Mouse (Mus musculus): Measurements from ENCODE around the gene Frs2. TPM values are rescaled to one million over a fixed set of nuclear protein-coding genes. Genes with fewer than 3 reads are reported as not detected.
"Not testable (repeated sequence)": the region's sequence is repeated elsewhere in the genome, so short reads cannot be mapped to it uniquely, and the experiment has no call there.

Gene Frs2
- total and polyA plus RNA-seq, 2 experiments from 2014 or later = 13.6 to 14.1 TPM

GRCm38 (mm10) chr10:117042295-117042694 is 106.0 kb downstream of the Frs2 start:
- Histone ChIP-seq H3K27me3 (ENCODE audit: control insufficient read depth, insufficient read depth, low read length) (no peaks in the 10 kb centered on the region), H3K9ac (replicated peaks; ENCODE audit: low read depth, low read length) (peak overlapping the region; percentile 35; the same call in 1 of the 2 replicates), H3K4me3 (ENCODE audit: low read depth, low read length) (no peak overlapping the region), H3K36me3 (replicated peaks; ENCODE audit: control insufficient read depth, insufficient read depth, low read length) (no peaks in the 10 kb centered on the region), H3K27ac (ENCODE audit: low read depth) (peak overlapping the region; percentile 93), H3K4me1 (ENCODE audit: control insufficient read depth, insufficient read depth) (peaks cover 16% of the 10 kb centered on the region; the same call in 1 of the 2 replicates), H3K4me2 (ENCODE audit: low read depth, low read length) (peak overlapping the region; percentile 48), H3K9me3 (replicated peaks; ENCODE audit: control insufficient read depth, low read length) (no peaks in the 10 kb centered on the region)
- WGBS = 15% methylated on average over 14 of the region's 14 CpGs
- peak; percentile 94 for TF ChIP-seq EP300 (IDR thresholded peaks at IDR 0.05; ENCODE audit: low read depth)
- no peak for TF ChIP-seq CTCF (IDR thresholded peaks at IDR 0.05; ENCODE audit: low read depth)
- peak; percentile 96 for DNase-seq (ENCODE audit: low spot score)
- peak; percentile 86 for ATAC-seq (ENCODE audit: insufficient read depth, low read depth)

GRCm38 (mm10) chr10:117040355-117040754 is 108.0 kb downstream of the Frs2 start:
- Histone ChIP-seq H3K4me3 (ENCODE audit: low read depth, low read length) (no peak overlapping the region), H3K9ac (replicated peaks; ENCODE audit: low read depth, low read length) (no peak overlapping the region), H3K4me2 (ENCODE audit: low read depth, low read length) (no peak overlapping the region), H3K9me3 (replicated peaks; ENCODE audit: control insufficient read depth, low read length) (no peaks in the 10 kb centered on the region), H3K4me1 (ENCODE audit: control insufficient read depth, insufficient read depth) (peaks cover 16% of the 10 kb centered on the region; the same call in 1 of the 2 replicates), H3K27ac (ENCODE audit: low read depth) (no peak overlapping the region), H3K36me3 (replicated peaks; ENCODE audit: control insufficient read depth, insufficient read depth, low read length) (no peaks in the 10 kb centered on the region), H3K27me3 (ENCODE audit: control insufficient read depth, insufficient read depth, low read length) (no peaks in the 10 kb centered on the region)
- WGBS = 72% methylated on average over 6 of the region's 6 CpGs
- ATAC-seq (ENCODE audit: insufficient read depth, low read depth) = no peak
- TF ChIP-seq CTCF (IDR thresholded peaks at IDR 0.05; ENCODE audit: low read depth) (peak; percentile 56), EP300 (IDR thresholded peaks at IDR 0.05; ENCODE audit: low read depth) (no peak)
- DNase-seq (ENCODE audit: low spot score) = no peak

GRCm38 (mm10) chr10:117033785-117034184 is 114.5 kb downstream of the Frs2 start:
- ATAC-seq (ENCODE audit: insufficient read depth, low read depth) (peak; percentile 71), DNase-seq (ENCODE audit: low spot score) (peak; percentile 77)
- Histone ChIP-seq H3K9ac (replicated peaks; ENCODE audit: low read depth, low read length) (no peak overlapping the region), H3K4me1 (ENCODE audit: control insufficient read depth, insufficient read depth) (no peaks in the 10 kb centered on the region), H3K27me3 (ENCODE audit: control insufficient read depth, insufficient read depth, low read length) (no peaks in the 10 kb centered on the region), H3K9me3 (replicated peaks; ENCODE audit: control insufficient read depth, low read length) (no peaks in the 10 kb centered on the region), H3K27ac (ENCODE audit: low read depth) (no peak overlapping the region), H3K4me3 (ENCODE audit: low read depth, low read length) (no peak overlapping the region), H3K36me3 (replicated peaks; ENCODE audit: control insufficient read depth, insufficient read depth, low read length) (no peaks in the 10 kb centered on the region), H3K4me2 (ENCODE audit: low read depth, low read length) (no peak overlapping the region)
- 13% methylated on average over 8 of the region's 8 CpGs for WGBS
- TF ChIP-seq CTCF (IDR thresholded peaks at IDR 0.05; ENCODE audit: low read depth) (peak; percentile 90), EP300 (IDR thresholded peaks at IDR 0.05; ENCODE audit: low read depth) (no peak)

GRCm38 (mm10) chr10:117031160-117031559 is 117.2 kb downstream of the Frs2 start:
- WGBS = 87% methylated on average over 3 of the region's 3 CpGs
- no peak for ATAC-seq (ENCODE audit: insufficient read depth, low read depth)

GRCm38 (mm10) chr10:117026176-117026575 is 122.2 kb downstream of the Frs2 start:
- H3K27me3 ChIP-seq (ENCODE audit: control insufficient read depth, insufficient read depth, low read length) = 0 out of 2 replicates have a peak, but pooled peaks cover 5% of the 10 kb centered on the region
- no peak overlapping the region for H3K4me2 ChIP-seq (ENCODE audit: low read depth, low read length)
- no peak for TF ChIP-seq CTCF (IDR thresholded peaks at IDR 0.05; ENCODE audit: low read depth)
- no peak for TF ChIP-seq EP300 (IDR thresholded peaks at IDR 0.05; ENCODE audit: low read depth)
- no peaks in the 10 kb centered on the region for H3K9me3 ChIP-seq (replicated peaks; ENCODE audit: control insufficient read depth, low read length)
- WGBS = 78% methylated on average over 8 of the region's 8 CpGs
- no peak overlapping the region for H3K9ac ChIP-seq (replicated peaks; ENCODE audit: low read depth, low read length)
- ATAC-seq (ENCODE audit: insufficient read depth, low read depth) = no peak
- H3K27ac ChIP-seq (ENCODE audit: low read depth) = no peak overlapping the region
- DNase-seq (ENCODE audit: low spot score) = no peak
- no peaks in the 10 kb centered on the region for H3K36me3 ChIP-seq (replicated peaks; ENCODE audit: control insufficient read depth, insufficient read depth, low read length)
- no peak overlapping the region for H3K4me3 ChIP-seq (ENCODE audit: low read depth, low read length)
- peaks cover 19% of the 10 kb centered on the region for H3K4me1 ChIP-seq (ENCODE audit: control insufficient read depth, insufficient read depth)

More at GRCm38 (mm10) chr10:117031160-117031559, 117.2 kb downstream of the Frs2 start:
- Histone ChIP-seq H3K27ac (ENCODE audit: low read depth) (no peak overlapping the region), H3K4me3 (ENCODE audit: low read depth, low read length) (no peak overlapping the region), H3K36me3 (replicated peaks; ENCODE audit: control insufficient read depth, insufficient read depth, low read length) (no peaks in the 10 kb centered on the region), H3K27me3 (ENCODE audit: control insufficient read depth, insufficient read depth, low read length) (no peaks in the 10 kb centered on the region), H3K9ac (replicated peaks; ENCODE audit: low read depth, low read length) (no peak overlapping the region), H3K9me3 (replicated peaks; ENCODE audit: control insufficient read depth, low read length) (no peaks in the 10 kb centered on the region), H3K4me1 (ENCODE audit: control insufficient read depth, insufficient read depth) (no peaks in the 10 kb centered on the region), H3K4me2 (ENCODE audit: low read depth, low read length) (no peak overlapping the region)
- TF ChIP-seq EP300 (IDR thresholded peaks at IDR 0.05; ENCODE audit: low read depth) (no peak), CTCF (IDR thresholded peaks at IDR 0.05; ENCODE audit: low read depth) (no peak)
- no peak for DNase-seq (ENCODE audit: low spot score)

- not testable (repeated sequence) for H3K36me3 ChIP-seq (replicated peaks; ENCODE audit: control insufficient read depth, insufficient read depth, low read length); H3K4me3 ChIP-seq (ENCODE audit: low read depth, low read length); ATAC-seq (ENCODE audit: insufficient read depth, low read depth); H3K27ac ChIP-seq (ENCODE audit: low read depth); H3K27me3 ChIP-seq (ENCODE audit: control insufficient read depth, insufficient read depth, low read length); H3K9me3 ChIP-seq (replicated peaks; ENCODE audit: control insufficient read depth, low read length); H3K9ac ChIP-seq (replicated peaks; ENCODE audit: low read depth, low read length); DNase-seq (ENCODE audit: low spot score); H3K4me2 ChIP-seq (ENCODE audit: low read depth, low read length)
- peaks cover 19% of the 10 kb centered on the region for H3K4me1 ChIP-seq (ENCODE audit: control insufficient read depth, insufficient read depth)
Measured at GRCm38 (mm10) chr10:117025776-117026175, 122.6 kb downstream of the Frs2 start.
